Mouse (Mus musculus): Measurements from ENCODE around the gene Unc45a.

The Unc45a gene

GRCm38 (mm10) chr7:80368009-80368408 lies 27.2 kb upstream of the Unc45a start:
- no peak for DNase-seq (ENCODE audit: low read depth, low spot score)

DNA sequence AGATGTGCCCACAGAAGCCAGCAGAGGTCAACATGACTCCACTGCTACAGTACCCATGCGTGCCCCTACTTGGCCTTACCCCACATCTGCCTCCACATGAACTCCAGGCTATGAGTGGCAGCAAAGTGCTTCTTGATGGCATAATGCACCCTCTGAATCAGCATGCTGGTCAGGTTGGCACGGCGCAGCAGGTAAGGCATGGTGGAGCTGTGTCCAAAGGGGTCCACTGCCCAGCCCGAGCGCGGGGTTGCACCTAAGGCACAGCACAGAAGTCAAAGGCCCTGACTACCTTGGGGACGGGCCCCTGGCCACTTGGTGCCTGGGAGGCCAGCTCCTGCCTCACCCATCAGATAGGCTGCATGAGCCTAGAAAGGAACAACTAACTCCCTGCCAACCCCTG lies 26.4 kb upstream of the Unc45a start:
- DNase-seq (ENCODE audit: low read depth, low spot score): no peak

- DNase-seq (ENCODE audit: low read depth, low spot score): no peak
These were observed 25.0 kb upstream of the Unc45a start for GRCm38 (mm10) chr7:80365759-80366158.

DNA sequence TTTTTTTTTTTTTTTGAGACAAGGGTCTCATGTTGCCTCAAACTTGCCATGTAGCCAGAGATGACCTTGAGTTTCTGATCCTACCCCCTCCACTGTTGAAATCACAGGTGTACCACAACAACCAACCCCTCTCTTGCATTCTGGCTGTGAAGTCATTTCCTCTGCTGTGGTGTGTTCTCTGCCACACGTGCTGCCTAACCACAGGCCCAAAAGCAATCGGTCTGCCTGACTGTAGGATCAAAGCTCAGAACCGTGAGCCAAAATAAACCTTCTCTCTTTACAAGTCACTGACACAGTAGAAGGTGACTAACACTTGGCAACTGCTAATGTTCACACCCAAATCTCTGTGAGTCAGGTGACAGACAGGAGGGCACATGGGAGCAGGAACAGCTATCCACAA lies 19.6 kb upstream of the Unc45a start:
- no peak for DNase-seq (ENCODE audit: low read depth, low spot score)

- DNase-seq (ENCODE audit: low read depth, low spot score): no peak
These were observed 17.2 kb upstream of the Unc45a start for GRCm38 (mm10) chr7:80358039-80358438.

DNA sequence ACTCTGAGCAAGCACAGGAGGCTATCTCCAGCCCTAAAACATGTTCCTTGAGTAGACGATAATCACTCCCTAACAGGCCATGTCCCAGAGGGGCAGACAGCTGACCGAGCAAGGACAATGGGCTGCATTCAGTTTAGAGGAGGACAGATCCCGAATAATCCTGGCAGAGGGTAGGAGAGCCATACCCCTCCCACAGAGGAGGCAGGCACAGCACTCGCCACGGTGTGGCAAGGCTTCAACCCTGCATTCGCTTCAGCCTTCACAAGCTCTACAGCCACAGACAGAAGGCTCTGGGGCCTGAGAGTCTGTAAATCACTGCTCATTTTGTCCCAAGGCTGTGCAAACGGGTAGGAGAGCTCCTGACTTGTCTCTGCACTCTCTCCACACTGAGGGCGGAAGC lies 16.4 kb upstream of the Unc45a start:
- no peak for DNase-seq (ENCODE audit: low read depth, low spot score)

DNA sequence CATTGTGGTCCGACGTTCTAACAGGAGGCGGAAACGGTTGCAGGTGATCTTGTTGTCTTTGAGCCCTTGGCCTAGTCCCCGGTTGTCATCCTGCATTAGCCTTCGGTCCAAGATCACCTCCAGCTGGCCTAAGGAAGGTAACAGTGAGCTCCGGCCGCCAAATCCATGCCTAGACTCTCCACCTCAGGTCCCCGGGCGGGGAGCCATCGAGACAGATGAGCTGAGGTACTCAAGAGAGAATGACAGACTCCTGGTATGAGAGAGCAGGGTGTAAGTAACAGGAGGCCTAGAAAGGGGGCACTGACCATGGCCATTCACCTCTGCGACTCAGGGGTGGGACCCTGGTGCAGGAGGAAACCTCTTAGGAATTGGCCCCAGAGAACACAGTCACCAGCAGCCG lies 15.5 kb upstream of the Unc45a start:
- no peak for DNase-seq (ENCODE audit: low read depth, low spot score)

- DNase-seq (ENCODE audit: low read depth, low spot score): no peak
These were observed 12.1 kb upstream of the Unc45a start for GRCm38 (mm10) chr7:80352920-80353319.

DNA sequence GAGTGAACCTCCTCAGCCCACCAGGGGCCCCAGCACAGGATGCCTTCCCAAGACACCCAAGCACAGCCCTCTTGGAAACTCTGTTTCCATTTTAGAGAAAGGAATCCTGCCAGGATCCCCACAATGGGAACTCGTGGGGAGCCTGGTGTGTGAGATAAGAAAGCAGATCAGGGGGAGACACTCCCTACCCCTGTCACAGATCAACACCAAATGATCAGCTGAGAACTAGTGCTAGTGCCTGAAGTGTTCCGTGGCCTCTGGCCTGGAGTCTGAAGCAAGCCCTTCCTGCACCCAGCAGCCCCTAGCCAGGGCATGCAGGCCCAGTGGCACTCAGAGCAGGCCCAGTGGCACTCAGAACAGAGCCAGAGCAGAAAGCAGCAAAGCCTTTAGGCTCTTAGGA lies 10.0 kb upstream of the Unc45a start:
- no peak for DNase-seq (ENCODE audit: low read depth, low spot score)

DNA sequence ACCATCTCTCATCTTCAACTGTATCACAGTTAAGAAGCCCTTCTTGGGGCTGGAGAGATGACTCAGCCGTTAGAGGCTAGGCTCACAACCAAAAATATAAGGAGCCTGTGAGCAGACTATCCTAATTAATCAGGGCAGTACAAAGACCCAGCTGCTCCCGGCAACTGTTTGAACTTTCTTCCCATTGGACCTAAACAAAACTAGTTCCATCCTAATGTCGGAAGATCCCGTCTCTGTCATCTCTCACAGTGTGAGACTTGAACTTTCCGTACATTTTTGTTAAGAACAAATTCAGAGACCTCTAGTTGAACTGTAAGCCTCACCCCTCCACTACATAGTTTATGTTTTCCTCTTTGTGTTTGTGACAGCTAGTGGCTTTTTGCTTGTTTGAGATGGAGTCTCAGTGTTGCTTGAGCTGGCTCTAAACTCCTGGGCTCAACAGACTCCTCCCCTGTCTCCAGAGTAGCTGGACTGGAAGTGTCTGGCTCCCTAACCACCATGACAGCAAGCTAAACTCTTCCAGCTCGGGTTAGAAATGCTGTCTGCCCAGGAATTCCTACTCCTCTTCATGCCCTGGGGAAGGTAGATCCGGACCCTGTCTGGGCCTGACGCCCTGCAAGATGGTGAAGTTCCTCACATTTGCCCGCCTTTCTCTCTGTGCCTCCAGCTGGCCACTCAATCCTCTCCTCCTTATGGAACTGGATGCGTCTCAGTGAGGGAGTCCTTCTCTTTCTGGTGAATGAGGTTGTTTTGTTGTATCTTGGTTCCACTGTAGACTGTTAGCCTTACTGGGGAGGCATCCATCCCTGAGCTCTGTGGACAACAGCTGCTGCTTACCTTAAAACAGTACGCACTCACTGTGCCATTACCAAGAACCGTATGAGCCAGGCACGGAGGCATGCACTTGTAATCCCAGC lies 7.1 kb upstream of the Unc45a start:
- no peak for DNase-seq (ENCODE audit: low read depth, low spot score)

DNA sequence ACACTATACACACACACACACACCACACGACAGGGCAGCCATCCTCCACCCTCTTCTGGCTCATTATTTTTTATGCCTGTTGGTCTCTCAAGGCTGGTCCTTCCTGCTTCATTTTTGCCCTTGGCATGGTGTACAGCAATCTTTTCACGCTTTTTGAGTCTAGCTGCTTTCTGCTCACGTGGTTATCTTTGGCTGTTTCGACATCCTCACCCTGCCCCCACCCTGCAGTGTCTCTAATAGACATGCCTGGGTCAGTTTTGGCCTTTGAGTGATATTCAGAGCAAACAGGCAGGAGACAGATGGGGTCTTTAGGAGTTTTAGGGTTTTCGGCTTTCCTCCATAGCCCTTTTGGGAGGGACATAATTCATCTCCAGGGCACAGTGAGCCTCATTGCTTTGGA lies 6.0 kb upstream of the Unc45a start:
- DNase-seq (ENCODE audit: low read depth, low spot score): no peak

DNA sequence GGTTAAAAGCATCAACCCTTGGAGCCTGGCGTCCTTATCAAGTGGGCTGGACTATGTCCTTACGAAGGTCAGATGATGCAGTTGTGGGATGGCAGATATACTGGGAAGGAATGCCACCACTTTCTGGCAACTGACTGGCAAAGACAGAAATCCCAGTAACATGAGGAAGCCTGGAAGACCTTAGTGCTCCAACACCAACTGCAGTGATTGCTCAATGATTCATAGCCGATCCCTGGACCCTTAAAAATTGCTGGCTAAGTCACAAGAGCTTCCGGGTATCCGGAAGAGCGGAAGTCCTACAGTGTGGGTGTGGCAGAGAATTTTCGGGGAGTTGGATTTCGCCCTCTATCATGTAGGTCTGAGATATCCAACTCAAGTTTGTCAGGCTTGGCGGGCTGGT lies 5.4 kb upstream of the Unc45a start:
- no peak for DNase-seq (ENCODE audit: low read depth, low spot score)

DNA sequence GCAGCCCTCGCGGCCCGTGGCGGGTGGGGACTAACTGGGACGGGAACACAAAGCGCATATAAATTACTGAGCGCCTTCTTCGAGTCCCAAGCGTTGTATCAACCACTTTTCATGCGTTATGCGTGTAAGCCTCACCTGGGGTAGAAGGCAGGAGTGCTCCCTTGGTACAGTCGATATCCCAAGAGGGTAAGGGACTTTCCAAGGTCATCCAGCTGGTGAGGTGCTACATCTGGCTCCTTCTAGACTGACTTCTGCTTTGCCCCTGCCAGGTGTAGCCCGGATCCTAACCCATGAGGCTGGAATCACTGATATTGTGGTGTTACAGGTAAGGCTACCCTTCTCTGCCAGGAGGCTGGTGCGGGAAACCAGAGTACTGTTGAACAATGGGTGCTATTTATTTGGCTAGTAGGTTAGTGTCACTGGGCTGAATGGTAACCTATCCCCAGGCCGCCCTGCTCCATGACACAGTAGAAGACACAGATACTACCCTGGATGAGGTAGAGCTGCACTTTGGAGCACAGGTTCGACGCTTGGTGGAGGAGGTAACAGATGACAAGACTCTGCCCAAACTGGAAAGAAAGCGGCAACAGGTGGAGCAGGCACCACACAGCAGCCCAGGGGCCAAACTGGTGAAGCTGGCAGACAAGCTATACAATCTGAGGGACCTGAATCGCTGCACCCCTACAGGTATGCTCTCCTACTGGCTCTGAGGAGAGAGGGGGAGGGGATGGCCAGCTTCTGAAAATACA lies 2.6 kb upstream of the Unc45a start:
- DNase-seq (ENCODE audit: low read depth, low spot score): no peak

DNA sequence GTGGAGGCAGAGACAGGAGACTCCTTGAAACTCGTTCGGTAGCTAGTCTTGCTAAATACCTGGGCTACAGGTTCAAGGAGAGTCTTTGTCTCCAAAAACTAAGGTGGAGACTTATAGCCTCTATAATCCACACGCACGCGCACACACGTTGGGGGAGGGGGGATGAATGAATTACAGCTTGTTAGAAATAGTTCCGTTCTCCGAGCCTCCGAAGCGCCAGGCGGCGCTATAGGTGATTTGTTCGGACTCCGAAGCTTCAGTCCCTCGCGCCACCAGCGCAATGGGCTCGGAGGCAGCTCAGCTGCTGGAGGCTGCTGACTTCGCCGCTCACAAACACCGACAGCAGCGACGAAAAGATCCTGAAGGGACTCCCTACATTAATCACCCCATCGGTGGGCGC lies 2.1 kb upstream of the Unc45a start, which contains the start of gene Hddc3:
TSS of gene Hddc3 (plus strand) at position 247 of the 400 bp plus-strand sequence.
- peak; percentile 97 for DNase-seq (ENCODE audit: low read depth, low spot score)

DNA sequence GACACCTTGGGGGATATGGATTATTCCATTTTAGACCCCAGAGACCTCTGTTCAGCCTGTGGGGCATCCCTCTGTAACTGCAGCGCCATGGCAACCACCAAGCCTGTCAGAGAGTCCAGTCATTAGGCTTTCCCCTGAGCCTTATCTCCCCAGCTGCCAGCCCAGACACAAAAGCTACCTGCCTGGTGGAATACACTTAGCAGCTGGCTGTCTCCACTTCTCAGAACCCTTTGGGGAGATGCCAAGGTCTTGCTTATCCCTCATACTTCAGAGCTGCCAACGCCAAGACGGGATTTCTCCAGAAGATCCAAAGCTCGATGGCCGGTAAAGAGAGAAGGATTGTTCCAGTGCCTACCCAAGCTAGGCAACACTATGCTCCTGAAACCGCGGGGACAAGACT lies 988 bp upstream of the Unc45a start:
- no peak for DNase-seq (ENCODE audit: low read depth, low spot score)

DNA sequence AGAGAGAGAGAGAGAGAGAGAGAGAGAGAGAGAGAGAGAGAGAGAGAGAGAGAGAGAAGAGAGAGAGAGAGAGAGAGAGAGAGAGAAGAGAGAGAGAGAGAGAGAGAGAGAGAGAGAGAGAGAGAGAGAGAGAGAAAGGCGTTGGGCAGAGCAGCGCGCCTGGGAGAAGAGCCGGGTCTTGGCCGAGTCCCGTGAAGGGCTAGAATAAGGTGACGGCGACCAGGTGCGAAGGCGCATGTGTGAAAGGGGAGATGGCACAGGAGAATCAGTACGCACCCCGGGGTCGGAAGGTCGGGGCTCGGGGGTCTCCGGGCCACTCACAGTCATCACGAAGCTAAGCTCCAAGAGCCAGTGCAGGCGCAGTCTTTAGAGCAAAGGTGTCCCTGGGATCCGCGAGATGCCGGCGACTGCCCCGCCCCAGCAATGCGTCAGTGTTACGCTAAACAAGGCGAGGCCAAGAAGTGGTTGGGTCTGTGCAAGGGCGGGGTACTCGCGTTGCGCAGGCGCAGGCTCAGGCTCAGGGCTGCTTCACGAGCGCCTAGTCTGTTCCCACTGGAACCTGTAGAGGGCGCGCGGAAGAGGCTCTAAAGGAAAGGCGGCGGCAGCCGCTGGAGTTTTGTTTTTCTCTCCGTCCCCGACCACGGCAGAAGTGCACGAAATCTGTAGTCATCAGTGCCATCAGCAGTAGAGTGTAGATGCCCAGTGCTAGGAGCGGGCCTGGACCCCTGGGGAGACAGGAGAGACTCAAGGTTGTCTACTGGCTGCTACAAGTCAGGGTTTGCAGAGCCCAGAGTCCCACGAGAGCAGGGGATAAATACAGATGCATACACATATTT lies 794 bp downstream of the Unc45a start:
- peak; percentile 99 for DNase-seq (ENCODE audit: low read depth, low spot score)

GRCm38 (mm10) chr7:80339371-80339770 lies 1.4 kb downstream of the Unc45a start:
- DNase-seq (ENCODE audit: low read depth, low spot score): peak; percentile 68

DNA sequence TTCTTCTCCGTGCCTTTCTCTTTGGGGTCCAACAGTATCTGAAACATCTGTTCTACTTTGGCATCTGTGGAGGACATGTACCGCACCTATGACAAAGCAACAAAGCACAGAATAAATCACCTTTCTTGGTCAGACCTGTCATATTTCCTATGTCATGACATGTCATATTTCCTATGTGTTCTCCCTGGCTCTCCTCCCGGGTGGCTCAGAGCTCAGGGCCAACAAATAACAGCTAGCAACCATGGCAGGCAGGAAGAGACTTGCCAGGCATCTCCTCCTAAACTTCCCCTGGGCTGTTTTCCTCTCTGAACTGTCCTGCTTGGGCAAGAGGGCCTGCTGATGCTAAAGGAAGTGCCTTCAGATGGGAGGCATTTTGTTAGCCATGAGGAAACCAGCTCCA lies 3.9 kb downstream of the Unc45a start:
- DNase-seq (ENCODE audit: low read depth, low spot score): no peak

DNA sequence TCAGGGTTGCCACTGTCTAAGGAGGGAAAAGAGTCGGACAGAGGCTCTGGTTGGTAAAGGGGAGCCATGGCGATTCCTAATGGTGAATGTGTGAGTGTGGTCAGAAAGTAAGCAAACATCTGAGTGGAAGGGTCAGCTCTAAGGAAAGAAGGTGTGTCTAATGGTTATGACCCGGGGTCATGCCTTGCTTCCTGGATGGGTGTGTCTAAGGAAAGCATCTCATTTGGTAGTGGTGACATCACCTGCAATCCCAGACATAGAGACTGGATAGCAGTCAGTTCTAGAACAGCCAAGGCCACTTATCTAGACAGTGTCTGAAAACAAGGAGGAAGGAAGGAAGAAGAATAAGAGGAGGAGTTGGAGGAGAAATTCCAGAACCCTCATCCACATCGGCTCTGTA lies 6.0 kb downstream of the Unc45a start:
- DNase-seq (ENCODE audit: low read depth, low spot score): no peak

- no peak for DNase-seq (ENCODE audit: low read depth, low spot score)
These were observed 9.4 kb downstream of the Unc45a start for GRCm38 (mm10) chr7:80331433-80331832.

- no peak for DNase-seq (ENCODE audit: low read depth, low spot score)
These were observed 10.5 kb downstream of the Unc45a start for GRCm38 (mm10) chr7:80330278-80330677.

- no peak for DNase-seq (ENCODE audit: low read depth, low spot score)
These were observed 14.7 kb downstream of the Unc45a start for GRCm38 (mm10) chr7:80326076-80326475.
